12 mouse cellular contexts compared by ENCODE assay signal in genomic region chr8:35904711-35905450, GRCm38 (mm10).
DNase-seq lines count a peak whose midpoint lies in the region; ATAC-seq and TF ChIP-seq lines count a peak whose summit lies in the region.
"Had no signal": no experiment of that assay in that cellular context is flagged by ENCODE, and none has a peak within 500 bp of the region (broad histone marks: within the 10 kb centered on the region; RNA-seq: fewer than 3 reads in every experiment).

No protein-coding gene starts in this region.

- H3K27ac ChIP-seq in layer of hippocampus, adult 2 months = no peak overlapping the region
- no peak overlapping the region for H3K27ac ChIP-seq in liver, embryonic 12.5 days
- H3K27ac ChIP-seq: liver, embryonic 13.5 days had no signal

- H3K27me3 ChIP-seq in liver, embryonic 12.5 days (replicated peaks) = no peaks in the 10 kb centered on the region
- H3K27me3 ChIP-seq: liver, embryonic 13.5 days; megakaryocyte, embryonic 14.5 days had no signal

- no peak overlapping the region for H3K4me2 ChIP-seq in liver, embryonic 12.5 days
- H3K4me2 ChIP-seq: liver, embryonic 13.5 days had no signal

- 70% methylated on average over 7 of the region's 7 CpGs for WGBS in liver, embryonic 12.5 days (ENCODE audit: insufficient replicate concordance)

- H3K4me3 ChIP-seq in layer of hippocampus, adult 2 months = no peak overlapping the region
- no peak overlapping the region for H3K4me3 ChIP-seq in liver, embryonic 12.5 days
- H3K4me3 ChIP-seq: liver, embryonic 13.5 days; megakaryocyte, embryonic 14.5 days had no signal

- no peaks in the 10 kb centered on the region for H3K9me3 ChIP-seq in liver, embryonic 12.5 days (replicated peaks)
- H3K9me3 ChIP-seq: liver, embryonic 13.5 days; megakaryocyte, embryonic 14.5 days had no signal

- no peak overlapping the region for H3K9ac ChIP-seq in liver, embryonic 12.5 days
- H3K9ac ChIP-seq: liver, embryonic 13.5 days had no signal

- TF ChIP-seq CTCF in layer of hippocampus, adult 2 months (conservative IDR thresholded peaks at IDR 0.05) = no peak

- no peak for ATAC-seq in liver, embryonic 12.5 days

- H3K4me1 ChIP-seq in liver, embryonic 12.5 days = no peaks in the 10 kb centered on the region
- H3K4me1 ChIP-seq: liver, embryonic 13.5 days; megakaryocyte, embryonic 14.5 days had no signal

- no peaks in the 10 kb centered on the region for H3K36me3 ChIP-seq in liver, embryonic 12.5 days
- H3K36me3 ChIP-seq: liver, embryonic 13.5 days had no signal

- DNase-seq in embryo, embryonic 11 days = peak; percentile 30
- no peak for DNase-seq in embryo, embryonic 10 days (ENCODE audit: low spot score)
- peak; percentile 10 for DNase-seq in layer of hippocampus, adult 9-11 months
- DNase-seq in layer of hippocampus, adult 2 months (ENCODE audit: low spot score in 2 of 2) = no peak
- peak; percentile 70 for DNase-seq in cerebellum, adult 11 months
- DNase-seq in gonadal fat pad, adult 2 months (ENCODE audit: low read depth) = peak; percentile 42
- no peak for DNase-seq in spleen, postnatal 10 days (ENCODE audit: low spot score in 2 of 2)
- DNase-seq: kidney, adult 2 months; liver, embryonic 13.5 days; spleen, adult 18-20 months had no signal

Comparison
In these comparisons a context has a peak if more than half of its experiments do, and no peak if none do; other contexts are left out.
1. DNase-seq: peak in embryo, embryonic 11 days (single experiment), layer of hippocampus, adult 9-11 months (single experiment), cerebellum, adult 11 months (single experiment) and gonadal fat pad, adult 2 months (single experiment); none in embryo, embryonic 10 days (single experiment), layer of hippocampus, adult 2 months (0 of 2) and spleen, postnatal 10 days (0 of 2).